Mouse (Mus musculus) embryonic facial prominence, embryonic 11.5 days (tissue): ENCODE data around the gene Msh3. TPM values are rescaled to one million over a fixed set of nuclear protein-coding genes. Genes with fewer than 3 reads are reported as not detected.

Source experiments
- ATAC-seq: fragments of 200-750 bp; cut with Nextera tagmentation; replicated peaks from 2 replicates; pipeline ENCODE4 v1.8.0; 2017; ENCODE audit warnings: low read depth; ENCODE audit not compliant: insufficient number of reproducible peaks, low FRiP score, low TSS enrichment
- DNase-seq: peaks from one replicate; pipeline ENCODE4 v3.0.0-alpha.2; 2015; ENCODE audit warnings: low spot score
- H3K27ac ChIP-seq: fragments of 300-500 bp; sonication (generic); replicated peaks from 2 replicates; pipeline ENCODE4 v1.5.1; 2014; ENCODE audit warnings: mild to moderate bottlenecking, low read depth, low read length, control low read depth
- H3K27me3 ChIP-seq: fragments of 300-500 bp; sonication (generic); 2 replicates; pipeline ENCODE4 v1.6.1; 2014; ENCODE audit warnings: mild to moderate bottlenecking, low read length, moderate library complexity, mixed read lengths; ENCODE audit not compliant: control insufficient read depth, insufficient read depth
- H3K36me3 ChIP-seq: fragments of 300-500 bp; sonication (generic); replicated peaks from 2 replicates; pipeline ENCODE4 v1.6.1; 2014; ENCODE audit warnings: low read depth, mild to moderate bottlenecking, low read length, moderate library complexity, mixed read lengths; ENCODE audit not compliant: control insufficient read depth, insufficient read depth
- H3K4me1 ChIP-seq: fragments of 300-500 bp; sonication (generic); 2 replicates; pipeline ENCODE4 v1.6.1; 2014; ENCODE audit warnings: low read length, mixed read lengths; ENCODE audit not compliant: control insufficient read depth, insufficient read depth
- H3K4me2 ChIP-seq: fragments of 300-500 bp; sonication (generic); 2 replicates; pipeline ENCODE4 v1.6.1; 2014; ENCODE audit warnings: low read depth, mild to moderate bottlenecking, control low read depth, low read length, moderate library complexity
- H3K4me3 ChIP-seq: fragments of 300-500 bp; sonication (generic); 2 replicates; pipeline ENCODE4 v1.5.1; 2014; ENCODE audit warnings: low read depth, low read length, control low read depth
- H3K9ac ChIP-seq: fragments of 300-500 bp; sonication (generic); replicated peaks from 2 replicates; pipeline ENCODE4 v1.6.1; 2014; ENCODE audit warnings: mild to moderate bottlenecking, control low read depth, low read length
- H3K9me3 ChIP-seq: fragments of 300-500 bp; sonication (generic); replicated peaks from 2 replicates; pipeline ENCODE4 v1.6.1; 2016; ENCODE audit warnings: mild to moderate bottlenecking, low read length, inconsistent platforms, mixed read lengths; ENCODE audit not compliant: control insufficient read depth
- WGBS: fragments of 180-500 bp; shearing (Covaris S2); extraction: QIAGEN DNeasy Blood & Tissue Kit; methylation state at CpG from one replicate; pipeline ENCODE4 v1.1.7; 2014; 5-methylcytosine and 5-hydroxymethylcytosine counted together
- polyA plus RNA-seq: library from polyadenylated mRNA; unstranded; fragments of >200 nt; fragmentation: Nextera tagmentation; extraction: Ambion mirVana; gene quantifications from 2 replicates; pipeline ENCODE4 v1.2.1, GENCODE M21; 2014

Msh3 gene
- polyA plus RNA-seq, 1 experiment from 2014 or later: 45.6 TPM

DNA sequence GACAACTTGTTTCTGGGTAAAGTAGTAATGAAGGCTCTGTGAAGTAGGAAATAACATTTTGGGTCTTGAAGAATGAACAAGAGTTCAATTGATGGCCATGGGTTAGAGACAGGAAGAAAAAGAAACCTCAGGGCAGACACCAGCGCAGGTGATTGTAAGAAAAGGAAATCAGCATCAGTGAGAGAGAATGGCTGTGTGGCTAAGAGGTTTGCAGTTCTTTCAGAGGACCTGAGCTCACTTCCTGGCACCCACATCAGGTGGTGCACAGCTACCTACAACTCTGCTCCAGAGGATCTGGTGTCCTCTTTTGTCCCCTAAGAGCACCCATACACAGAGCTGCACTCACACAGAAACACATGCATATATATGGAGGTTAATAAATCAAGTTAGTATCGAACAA is 110.1 kb downstream of the Msh3 start:
- no peak for DNase-seq
- Histone ChIP-seq H3K4me2 (no peak overlapping the region), H3K4me3 (no peak overlapping the region), H3K9ac (no peak overlapping the region), H3K9me3 (no peaks in the 10 kb centered on the region), H3K4me1 (no peaks in the 10 kb centered on the region), H3K27ac (no peak overlapping the region), H3K36me3 (no peaks in the 10 kb centered on the region; the same call in 1 of the 2 replicates), H3K27me3 (no peaks in the 10 kb centered on the region)
- 91% methylated on average over 2 of the region's 2 CpGs for WGBS
- no peak for ATAC-seq

DNA sequence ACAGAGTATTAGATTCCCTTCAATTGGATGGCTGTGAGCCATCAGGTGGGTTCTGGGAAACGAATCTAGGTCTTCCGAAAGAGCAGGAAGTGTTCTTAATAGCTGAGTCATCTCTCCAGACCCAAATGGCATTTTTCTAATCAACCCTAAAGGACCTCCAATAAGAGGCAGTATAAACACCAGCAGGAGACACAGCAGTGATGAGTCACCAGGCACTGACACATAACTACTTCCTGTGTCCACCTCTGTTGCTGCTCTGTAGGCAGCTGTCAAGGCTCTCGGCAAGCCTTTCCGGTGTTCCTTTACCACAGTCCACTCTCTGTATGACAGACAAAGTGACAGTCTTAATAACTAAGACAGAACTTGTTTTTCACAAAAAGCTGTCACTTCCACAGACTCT is 113.4 kb downstream of the Msh3 start:
- Histone ChIP-seq H3K36me3 (no peaks in the 10 kb centered on the region; the same call in 1 of the 2 replicates), H3K4me2 (no peak overlapping the region), H3K27ac (no peak overlapping the region), H3K27me3 (no peaks in the 10 kb centered on the region), H3K4me1 (no peaks in the 10 kb centered on the region), H3K4me3 (no peak overlapping the region), H3K9ac (no peak overlapping the region), H3K9me3 (no peaks in the 10 kb centered on the region)
- 87% methylated on average over 4 of the region's 4 CpGs for WGBS
- ATAC-seq (no peak), DNase-seq (no peak)

DNA sequence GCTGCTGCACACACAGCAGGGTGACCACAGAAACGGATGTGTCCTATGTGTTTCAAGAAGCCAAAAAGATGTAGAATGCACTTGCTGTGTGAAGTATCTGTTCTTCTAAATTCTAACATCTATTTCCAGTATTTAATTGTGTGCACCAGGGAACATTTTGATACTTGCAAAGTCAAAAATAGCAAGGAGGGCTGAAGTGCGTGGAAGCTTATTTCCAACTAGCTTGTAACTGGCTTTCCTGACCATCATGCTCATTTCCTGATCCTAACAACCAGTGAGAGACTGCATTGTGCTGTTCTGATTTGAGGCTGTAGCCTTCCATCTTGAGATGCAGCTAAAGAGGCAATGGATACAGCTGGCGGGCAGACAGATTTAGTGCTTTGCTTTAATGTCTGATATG is 116.9 kb downstream of the Msh3 start:
- Histone ChIP-seq H3K4me1 (no peaks in the 10 kb centered on the region), H3K4me2 (no peak overlapping the region), H3K9ac (no peak overlapping the region), H3K36me3 (no peaks in the 10 kb centered on the region; the same call in 1 of the 2 replicates), H3K9me3 (no peaks in the 10 kb centered on the region), H3K4me3 (no peak overlapping the region), H3K27me3 (no peaks in the 10 kb centered on the region), H3K27ac (no peak overlapping the region)
- no peak for ATAC-seq
- WGBS: 92% methylated on average over 3 of the region's 3 CpGs
- DNase-seq: no peak

DNA sequence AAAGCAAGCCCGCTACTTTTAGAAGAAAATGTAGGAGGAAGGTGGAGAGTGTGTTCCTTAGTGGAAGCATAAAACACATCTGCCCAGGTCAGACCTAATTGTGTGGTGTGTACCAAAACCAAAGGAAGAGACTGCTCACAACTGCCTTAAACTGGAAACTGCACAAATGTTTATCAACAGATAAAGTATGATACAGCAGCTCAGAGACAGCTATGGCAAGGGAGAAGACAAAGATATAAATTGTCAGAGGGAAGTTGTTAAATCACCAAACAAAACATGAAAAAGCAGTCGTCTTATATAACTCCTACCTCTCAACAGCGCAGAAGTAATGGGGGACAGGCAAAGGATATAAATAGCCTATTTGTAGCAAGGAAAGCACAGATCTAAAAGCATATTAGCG is 117.8 kb downstream of the Msh3 start:
- no peaks in the 10 kb centered on the region; the same call in 1 of the 2 replicates for H3K36me3 ChIP-seq
- DNase-seq: no peak
- H3K27me3 ChIP-seq: no peaks in the 10 kb centered on the region
- H3K9me3 ChIP-seq: no peaks in the 10 kb centered on the region
- no peak overlapping the region for H3K9ac ChIP-seq
- no peaks in the 10 kb centered on the region for H3K4me1 ChIP-seq
- no peak for ATAC-seq
- H3K4me2 ChIP-seq: no peak overlapping the region
- H3K4me3 ChIP-seq: no peak overlapping the region
- no peak overlapping the region for H3K27ac ChIP-seq
- 95% methylated on average over 4 of the region's 4 CpGs for WGBS

DNA sequence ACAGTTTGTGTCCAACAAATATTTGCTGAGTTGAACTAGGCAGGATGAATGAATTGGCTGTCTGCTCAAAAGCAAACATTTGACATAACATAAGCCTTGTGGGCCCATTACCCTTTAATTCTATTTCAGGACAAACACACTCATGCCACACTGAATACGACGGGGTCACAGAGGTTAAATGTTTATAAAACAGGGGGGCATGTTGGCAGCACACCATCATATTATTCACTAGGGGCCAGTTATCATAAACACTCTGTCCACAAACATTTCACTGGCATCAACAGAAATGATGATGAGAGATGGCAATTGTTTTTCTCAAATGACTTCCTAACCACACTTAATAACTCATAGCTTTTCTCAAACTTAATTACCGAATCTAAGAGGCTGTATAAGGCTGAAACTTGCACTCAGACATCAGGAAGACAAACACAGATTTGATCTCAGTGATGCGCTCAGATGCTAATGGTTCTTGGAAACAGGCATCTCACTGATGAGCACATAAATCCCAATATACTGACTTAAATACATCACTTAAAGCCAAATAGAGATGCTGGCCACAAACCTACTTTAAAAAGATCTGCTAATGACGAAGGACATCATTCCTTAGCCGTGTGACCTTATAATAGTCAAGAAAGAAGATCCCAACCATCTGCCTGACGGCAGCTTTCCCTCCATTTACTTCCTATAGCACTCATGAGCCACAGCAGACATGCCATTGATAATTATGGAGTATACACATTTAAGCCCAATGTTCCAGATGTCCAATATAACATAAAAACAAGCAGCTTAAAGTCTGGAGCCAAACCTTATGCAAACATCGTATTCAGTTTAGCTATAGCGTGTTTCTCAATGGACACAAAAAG is 122.5 kb downstream of the Msh3 start:
- Histone ChIP-seq H3K27ac (no peak overlapping the region), H3K36me3 (no peaks in the 10 kb centered on the region; the same call in 1 of the 2 replicates), H3K4me2 (no peak overlapping the region), H3K9ac (no peak overlapping the region), H3K27me3 (no peaks in the 10 kb centered on the region), H3K4me3 (no peak overlapping the region), H3K4me1 (no peaks in the 10 kb centered on the region), H3K9me3 (no peaks in the 10 kb centered on the region)
- DNase-seq: no peak
- 81% methylated on average over 9 of the region's 9 CpGs for WGBS
- no peak for ATAC-seq

DNA sequence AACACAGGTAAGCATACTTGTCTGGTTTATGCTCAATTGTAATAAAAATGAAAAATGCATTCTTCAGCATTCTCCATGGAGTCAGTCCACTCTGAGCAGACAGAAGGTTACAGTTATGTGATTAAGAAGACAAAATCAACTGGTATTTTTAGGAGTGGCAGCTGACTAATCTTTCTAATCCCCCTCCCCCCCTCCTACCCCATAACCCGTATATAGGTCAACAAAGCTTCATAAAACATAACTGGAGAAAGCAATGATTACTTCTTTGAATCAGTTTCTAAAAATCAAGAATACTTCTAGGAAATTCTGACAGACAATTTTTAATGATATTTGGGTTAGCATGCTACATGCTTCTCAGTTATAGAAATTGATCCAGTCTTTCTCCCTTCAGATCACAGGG is 126.8 kb downstream of the Msh3 start:
- DNase-seq (no peak), ATAC-seq (no peak)
- Histone ChIP-seq H3K4me3 (no peak overlapping the region), H3K9ac (no peak overlapping the region), H3K4me2 (no peak overlapping the region), H3K27ac (no peak overlapping the region), H3K9me3 (no peaks in the 10 kb centered on the region), H3K27me3 (no peaks in the 10 kb centered on the region), H3K36me3 (no peaks in the 10 kb centered on the region), H3K4me1 (no peaks in the 10 kb centered on the region)
- WGBS: 84% methylated on average over 1 of the region's 1 CpGs

DNA sequence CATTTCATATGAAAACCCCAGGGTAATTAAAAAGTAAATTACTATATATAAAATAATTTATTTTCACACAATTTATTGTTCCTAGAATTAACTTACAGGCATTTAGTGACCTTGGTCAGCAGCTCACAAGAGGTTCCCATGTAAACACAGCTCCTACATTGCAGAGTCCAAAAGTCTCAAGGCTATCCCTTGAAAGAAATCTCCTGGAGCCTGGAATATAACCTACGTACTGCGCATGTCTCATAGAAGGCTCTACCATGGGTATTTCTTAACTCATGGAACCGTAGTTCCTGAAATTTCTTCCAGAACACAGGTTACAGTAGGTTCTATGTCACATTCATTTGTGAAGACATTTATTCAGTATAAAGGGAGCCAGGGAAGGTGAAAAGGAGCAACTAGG is 131.2 kb downstream of the Msh3 start:
- Histone ChIP-seq H3K4me3 (no peak overlapping the region), H3K4me1 (no peaks in the 10 kb centered on the region), H3K27me3 (no peaks in the 10 kb centered on the region), H3K27ac (no peak overlapping the region), H3K36me3 (no peaks in the 10 kb centered on the region), H3K9ac (no peak overlapping the region), H3K9me3 (no peaks in the 10 kb centered on the region), H3K4me2 (no peak overlapping the region)
- 94% methylated on average over 3 of the region's 3 CpGs for WGBS
- ATAC-seq (no peak), DNase-seq (no peak)

DNA sequence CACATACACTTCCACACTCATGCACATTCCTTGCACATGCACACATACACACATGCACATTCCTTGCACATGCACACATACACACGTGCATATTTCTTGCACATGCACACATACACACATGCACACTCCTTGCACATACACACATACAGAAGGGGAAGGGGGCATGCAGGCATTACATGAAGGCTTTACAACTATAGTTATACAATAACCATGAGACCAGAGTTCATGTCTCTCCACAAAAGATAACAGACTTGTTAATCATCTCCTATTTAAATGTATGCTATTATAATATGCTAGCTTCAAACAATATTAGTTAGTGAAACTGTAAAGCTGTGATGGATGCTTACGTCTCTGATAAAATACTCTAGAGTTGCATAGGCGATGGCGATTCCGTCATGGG is 132.0 kb downstream of the Msh3 start:
- H3K9me3 ChIP-seq: no peaks in the 10 kb centered on the region
- no peak overlapping the region for H3K4me2 ChIP-seq
- WGBS: 92% methylated on average over 5 of the region's 5 CpGs
- no peak overlapping the region for H3K27ac ChIP-seq
- ATAC-seq: no peak
- no peak overlapping the region for H3K9ac ChIP-seq
- no peaks in the 10 kb centered on the region for H3K36me3 ChIP-seq
- DNase-seq: no peak
- no peaks in the 10 kb centered on the region for H3K4me1 ChIP-seq
- H3K27me3 ChIP-seq: no peaks in the 10 kb centered on the region
- H3K4me3 ChIP-seq: no peak overlapping the region
